Mouse (Mus musculus): ENCODE measurements around the gene Vmn1r175. TPM values are rescaled to one million over a fixed set of nuclear protein-coding genes. Genes with fewer than 3 reads are reported as not detected.
"Not testable (repeated sequence)": the region's sequence is repeated elsewhere in the genome, so short reads cannot be mapped to it uniquely, and the experiment has no call there.

Vmn1r175 gene
- polyA plus RNA-seq (2015; fragmentation: Nextera tagmentation; extraction: Ambion mirVana) = not detected in 2 replicates

DNA sequence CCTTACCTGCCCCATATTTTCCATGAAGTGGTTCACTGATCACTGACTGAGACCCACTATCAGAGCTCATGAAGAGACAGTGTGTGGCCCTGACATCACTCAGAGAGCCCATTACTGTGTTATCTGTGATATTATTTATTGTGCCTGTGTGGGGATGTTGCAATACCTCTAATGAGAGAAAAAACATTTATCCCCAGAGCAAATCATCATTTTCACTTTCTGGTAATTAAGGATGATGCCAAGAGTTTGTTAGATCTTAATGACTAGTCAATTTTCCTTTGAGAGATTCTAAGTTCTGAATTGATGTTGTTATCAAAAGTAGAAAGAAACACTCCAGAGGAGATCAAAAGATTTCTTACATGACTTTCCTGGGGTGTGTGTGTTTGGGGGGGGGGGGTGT, at the start of gene Vmn1r175:
Gene Vmn1r175 (minus strand): TSS at position 101 of the 400 bp plus-strand sequence.
- H3K4me1 ChIP-seq (replicated peaks); H3K4me2 ChIP-seq; H3K36me3 ChIP-seq; H3K9me3 ChIP-seq (replicated peaks); H3K27me3 ChIP-seq; H3K9ac ChIP-seq; H3K27ac ChIP-seq; ATAC-seq (replicated peaks; ENCODE audit: insufficient number of reproducible peaks, insufficient read depth, low FRiP score, low read depth); H3K4me3 ChIP-seq: not testable (repeated sequence)

- ATAC-seq (replicated peaks; ENCODE audit: insufficient number of reproducible peaks, insufficient read depth, low FRiP score, low read depth) = not testable (repeated sequence)
Measured at GRCm38 (mm10) chr7:23837272-23837671, 26.8 kb upstream of the Vmn1r175 start, which contains the start of gene Vmn1r176. Gene Vmn1r176 (minus strand): TSS chr7:23837372.

DNA sequence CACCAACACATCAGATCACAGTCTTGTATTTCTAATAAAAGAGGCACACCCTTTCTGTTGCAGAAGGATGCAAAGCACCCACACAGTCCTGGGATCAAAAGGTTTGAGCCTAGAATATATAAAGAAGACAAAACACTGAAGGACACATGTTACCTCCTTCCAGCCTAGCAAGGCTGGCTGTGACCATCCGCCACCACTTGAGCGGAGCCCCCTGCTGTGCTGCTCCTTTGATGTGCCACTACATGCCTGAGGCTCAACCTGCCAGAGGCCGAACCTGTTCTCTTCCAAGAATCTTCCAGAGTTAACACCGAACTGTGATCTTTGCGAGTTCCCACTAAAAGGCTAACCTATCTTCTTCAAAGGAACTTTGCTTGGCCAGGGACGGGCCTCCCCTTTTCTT, 25.9 kb downstream of the Vmn1r175 start:
- Histone ChIP-seq H3K36me3 (no peaks in the 10 kb centered on the region), H3K4me2 (no peak overlapping the region), H3K4me1 (replicated peaks) (no peaks in the 10 kb centered on the region), H3K9me3 (replicated peaks) (peaks cover 6% of the 10 kb centered on the region; the same call in 1 of the 2 replicates), H3K9ac (no peak overlapping the region), H3K4me3 (no peak overlapping the region), H3K27ac (no peak overlapping the region), H3K27me3 (no peaks in the 10 kb centered on the region)
- WGBS = 74% methylated on average over 6 of the region's 6 CpGs
- ATAC-seq (replicated peaks; ENCODE audit: insufficient number of reproducible peaks, insufficient read depth, low FRiP score, low read depth) = no peak

More at GRCm38 (mm10) chr7:23837272-23837671, 26.8 kb upstream of the Vmn1r175 start, which contains the start of gene Vmn1r176:
- H3K36me3 ChIP-seq; H3K9me3 ChIP-seq (replicated peaks); H3K4me1 ChIP-seq (replicated peaks); H3K27ac ChIP-seq; H3K4me3 ChIP-seq; H3K27me3 ChIP-seq; H3K4me2 ChIP-seq; H3K9ac ChIP-seq: not testable (repeated sequence)
- WGBS = no CpG with 5 or more reads among the region's 1 CpGs

Other genes starting within 250 kb of the Vmn1r175 start
- gene Vmn1r169, start 235.1 kb downstream of the Vmn1r175 start, polyA plus RNA-seq (2015; fragmentation: Nextera tagmentation; extraction: Ambion mirVana) = not detected in 2 replicates
- gene Vmn1r170, start 204.5 kb downstream of the Vmn1r175 start, polyA plus RNA-seq (2015; fragmentation: Nextera tagmentation; extraction: Ambion mirVana) = not detected in 2 replicates
- not detected in 2 replicates for gene Vmn1r171, start 179.9 kb downstream of the Vmn1r175 start, polyA plus RNA-seq (2015; fragmentation: Nextera tagmentation; extraction: Ambion mirVana)
- not detected in 2 replicates for gene Vmn1r172, start 152.3 kb downstream of the Vmn1r175 start, polyA plus RNA-seq (2015; fragmentation: Nextera tagmentation; extraction: Ambion mirVana)
- gene Vmn1r173, start 109.9 kb downstream of the Vmn1r175 start, polyA plus RNA-seq (2015; fragmentation: Nextera tagmentation; extraction: Ambion mirVana) = not detected in 2 replicates
- gene Vmn1r174, start 58.4 kb downstream of the Vmn1r175 start, polyA plus RNA-seq (2015; fragmentation: Nextera tagmentation; extraction: Ambion mirVana) = not detected in 2 replicates
- not detected in 2 replicates for gene Vmn1r176, start 26.7 kb upstream of the Vmn1r175 start, polyA plus RNA-seq (2015; fragmentation: Nextera tagmentation; extraction: Ambion mirVana)
- not detected in 2 replicates for gene Vmn1r177, start 55.8 kb upstream of the Vmn1r175 start, polyA plus RNA-seq (2015; fragmentation: Nextera tagmentation; extraction: Ambion mirVana)
- gene Vmn1r178, start 81.4 kb upstream of the Vmn1r175 start, polyA plus RNA-seq (2015; fragmentation: Nextera tagmentation; extraction: Ambion mirVana) = not detected in 2 replicates
- gene Vmn1r179, start 116.3 kb upstream of the Vmn1r175 start, polyA plus RNA-seq (2015; fragmentation: Nextera tagmentation; extraction: Ambion mirVana) = not detected in 2 replicates
- gene Vmn1r180, start 140.0 kb upstream of the Vmn1r175 start, polyA plus RNA-seq (2015; fragmentation: Nextera tagmentation; extraction: Ambion mirVana) = not detected in 2 replicates
- not detected in 2 replicates for gene Vmn1r181, start 164.0 kb upstream of the Vmn1r175 start, polyA plus RNA-seq (2015; fragmentation: Nextera tagmentation; extraction: Ambion mirVana)
- gene V1rd19, start 191.0 kb upstream of the Vmn1r175 start, polyA plus RNA-seq (2015; fragmentation: Nextera tagmentation; extraction: Ambion mirVana) = not detected in 2 replicates
- gene Vmn1r183, start 242.6 kb upstream of the Vmn1r175 start, polyA plus RNA-seq (2015; fragmentation: Nextera tagmentation; extraction: Ambion mirVana) = not detected in 2 replicates

Measured in heart, embryonic 15.5 days (tissue).